Mouse (Mus musculus): Measurements from ENCODE around the gene Col4a2. TPM values are rescaled to one million over a fixed set of nuclear protein-coding genes. Genes with fewer than 3 reads are reported as not detected.

Col4a2 gene
- polyA plus RNA-seq, 1 experiment from 2014 or later: 33.8 TPM

DNA sequence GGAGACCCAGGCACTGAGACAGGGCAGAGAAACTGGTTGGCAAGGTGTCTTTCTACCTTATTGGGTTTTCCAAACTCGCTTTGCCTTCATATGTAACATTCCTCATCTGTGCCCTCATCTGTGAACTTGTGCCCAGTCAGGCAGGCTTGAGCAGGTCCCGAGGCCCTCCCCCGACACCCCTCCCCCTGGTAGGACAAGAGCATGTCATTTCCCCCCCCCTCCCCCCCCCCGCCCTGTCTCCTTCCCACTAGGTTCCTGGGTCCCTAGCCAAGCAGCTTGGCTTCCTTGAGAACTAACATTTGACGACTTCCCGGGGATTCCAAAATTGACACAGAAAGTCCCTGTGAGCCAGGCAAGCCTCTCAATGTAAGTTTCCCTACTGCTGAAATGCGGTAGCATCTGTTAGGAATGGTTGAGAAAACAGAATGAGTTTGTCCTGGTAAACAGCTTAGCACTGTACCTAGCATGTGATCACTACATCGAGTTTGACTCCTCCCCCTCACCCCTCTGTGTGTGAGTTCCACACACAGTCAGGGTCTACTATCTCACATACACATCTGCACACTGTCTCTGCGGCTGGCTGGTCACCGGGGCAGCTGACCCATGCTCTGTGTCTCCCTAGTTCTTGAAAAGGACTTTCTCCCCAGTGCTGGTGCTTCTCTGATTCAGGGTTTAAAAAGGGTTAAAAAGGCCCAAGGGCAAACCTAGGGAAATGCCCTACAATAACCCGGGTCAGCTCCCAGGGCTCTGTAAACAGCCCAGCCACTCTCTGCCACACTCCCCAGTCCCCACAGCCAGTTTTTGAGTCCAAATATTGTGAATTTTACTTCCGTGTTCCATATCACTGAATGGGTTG is 145.6 kb downstream of the Col4a2 start:
- no peaks in the 10 kb centered on the region for H3K27me3 ChIP-seq (ENCODE audit: control insufficient read depth, insufficient read depth, low read depth, low read length)
- H3K9me3 ChIP-seq (replicated peaks; ENCODE audit: control insufficient read depth, low read length, poor library complexity, severe bottlenecking): no peaks in the 10 kb centered on the region
- no peak overlapping the region for H3K4me2 ChIP-seq (ENCODE audit: low read length)
- ATAC-seq: no peak
- 61% methylated on average over 11 of the region's 12 CpGs for WGBS
- H3K4me1 ChIP-seq (ENCODE audit: control insufficient read depth, insufficient read depth, low read length): no peaks in the 10 kb centered on the region
- no peak overlapping the region for H3K9ac ChIP-seq (ENCODE audit: low read depth, low read length)
- no peaks in the 10 kb centered on the region for H3K36me3 ChIP-seq (ENCODE audit: control insufficient read depth, insufficient read depth, low read length)
- no peak overlapping the region for H3K27ac ChIP-seq (ENCODE audit: low read length)
- H3K4me3 ChIP-seq (ENCODE audit: low read depth, low read length): no peak overlapping the region

- no peaks in the 10 kb centered on the region for H3K27me3 ChIP-seq (ENCODE audit: control insufficient read depth, insufficient read depth, low read depth, low read length)
- H3K9me3 ChIP-seq (replicated peaks; ENCODE audit: control insufficient read depth, low read length, poor library complexity, severe bottlenecking): no peaks in the 10 kb centered on the region
- H3K36me3 ChIP-seq (ENCODE audit: control insufficient read depth, insufficient read depth, low read length): no peaks in the 10 kb centered on the region
- H3K4me2 ChIP-seq (ENCODE audit: low read length): no peak overlapping the region
- H3K4me1 ChIP-seq (ENCODE audit: control insufficient read depth, insufficient read depth, low read length): no peaks in the 10 kb centered on the region
- H3K4me3 ChIP-seq (ENCODE audit: low read depth, low read length): no peak overlapping the region
- WGBS: 58% methylated on average over 5 of the region's 5 CpGs
- no peak for ATAC-seq
- no peak overlapping the region for H3K27ac ChIP-seq (ENCODE audit: low read length)
- no peak overlapping the region for H3K9ac ChIP-seq (ENCODE audit: low read depth, low read length)
Measured at GRCm38 (mm10) chr8:11459016-11459415, 146.4 kb downstream of the Col4a2 start.

- ATAC-seq: no peak
- no peaks in the 10 kb centered on the region for H3K36me3 ChIP-seq (ENCODE audit: control insufficient read depth, insufficient read depth, low read length)
- WGBS: 43% methylated on average over 2 of the region's 2 CpGs
- no peak overlapping the region for H3K27ac ChIP-seq (ENCODE audit: low read length)
- no peaks in the 10 kb centered on the region for H3K9me3 ChIP-seq (replicated peaks; ENCODE audit: control insufficient read depth, low read length, poor library complexity, severe bottlenecking)
- no peaks in the 10 kb centered on the region for H3K4me1 ChIP-seq (ENCODE audit: control insufficient read depth, insufficient read depth, low read length)
- no peak overlapping the region for H3K9ac ChIP-seq (ENCODE audit: low read depth, low read length)
- H3K4me3 ChIP-seq (ENCODE audit: low read depth, low read length): no peak overlapping the region
- H3K4me2 ChIP-seq (ENCODE audit: low read length): no peak overlapping the region
- H3K27me3 ChIP-seq (ENCODE audit: control insufficient read depth, insufficient read depth, low read depth, low read length): no peaks in the 10 kb centered on the region; the same call in 1 of the 2 replicates
Measured at GRCm38 (mm10) chr8:11460934-11461333, 148.3 kb downstream of the Col4a2 start.

DNA sequence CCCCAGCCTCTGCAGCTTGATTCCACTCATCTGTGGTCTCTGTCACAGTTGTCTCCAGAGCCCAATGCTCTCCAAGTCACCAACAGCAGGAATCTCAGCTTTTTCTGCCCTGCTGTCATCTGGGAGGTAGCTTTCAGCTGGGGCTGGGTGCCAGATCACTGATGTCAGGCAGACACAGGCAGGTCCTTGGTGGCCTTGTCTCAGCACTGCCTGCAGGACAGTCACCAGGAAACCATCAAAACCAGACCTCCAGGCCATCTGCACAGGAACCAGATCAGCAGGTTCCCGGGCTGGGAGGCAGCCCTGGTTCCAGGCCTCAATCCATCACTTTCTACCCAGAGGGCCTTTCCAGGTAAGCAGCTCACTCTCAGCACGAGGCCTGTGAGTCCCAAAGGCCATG is 149.2 kb downstream of the Col4a2 start:
- H3K27me3 ChIP-seq (ENCODE audit: control insufficient read depth, insufficient read depth, low read depth, low read length): no peaks in the 10 kb centered on the region; the same call in 1 of the 2 replicates
- H3K4me3 ChIP-seq (ENCODE audit: low read depth, low read length): no peak overlapping the region
- no peak overlapping the region for H3K27ac ChIP-seq (ENCODE audit: low read length)
- 72% methylated on average over 2 of the region's 2 CpGs for WGBS
- no peak overlapping the region for H3K4me2 ChIP-seq (ENCODE audit: low read length)
- ATAC-seq: no peak
- H3K9ac ChIP-seq (ENCODE audit: low read depth, low read length): no peak overlapping the region
- H3K4me1 ChIP-seq (ENCODE audit: control insufficient read depth, insufficient read depth, low read length): no peaks in the 10 kb centered on the region
- H3K9me3 ChIP-seq (replicated peaks; ENCODE audit: control insufficient read depth, low read length, poor library complexity, severe bottlenecking): no peaks in the 10 kb centered on the region
- no peaks in the 10 kb centered on the region for H3K36me3 ChIP-seq (ENCODE audit: control insufficient read depth, insufficient read depth, low read length)

- H3K27ac ChIP-seq (ENCODE audit: low read length): no peak overlapping the region
- 91% methylated on average over 4 of the region's 4 CpGs for WGBS
- no peaks in the 10 kb centered on the region for H3K36me3 ChIP-seq (ENCODE audit: control insufficient read depth, insufficient read depth, low read length)
- no peaks in the 10 kb centered on the region for H3K4me1 ChIP-seq (ENCODE audit: control insufficient read depth, insufficient read depth, low read length)
- H3K27me3 ChIP-seq (ENCODE audit: control insufficient read depth, insufficient read depth, low read depth, low read length): no peaks in the 10 kb centered on the region; the same call in 1 of the 2 replicates
- ATAC-seq: no peak
- H3K4me2 ChIP-seq (ENCODE audit: low read length): no peak overlapping the region
- no peak overlapping the region for H3K4me3 ChIP-seq (ENCODE audit: low read depth, low read length)
- no peak overlapping the region for H3K9ac ChIP-seq (ENCODE audit: low read depth, low read length)
- H3K9me3 ChIP-seq (replicated peaks; ENCODE audit: control insufficient read depth, low read length, poor library complexity, severe bottlenecking): no peaks in the 10 kb centered on the region
Measured at GRCm38 (mm10) chr8:11462641-11463040, 150.0 kb downstream of the Col4a2 start.

DNA sequence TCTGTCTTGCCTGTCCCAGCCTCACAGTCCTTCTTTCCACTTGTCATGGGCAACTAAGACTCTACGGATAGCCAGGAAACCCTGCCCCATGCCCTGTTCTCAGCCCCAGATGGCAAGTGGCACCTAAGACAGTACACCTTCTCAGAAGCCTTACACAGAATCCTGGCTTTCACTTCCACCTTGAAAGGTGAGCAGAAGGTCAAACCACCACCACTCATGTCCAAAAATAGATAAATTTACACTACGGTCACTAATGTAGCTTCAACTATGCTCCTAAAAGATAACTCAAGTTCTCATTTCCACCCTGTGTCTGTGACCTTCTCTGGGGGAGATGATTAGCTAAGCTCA is 150.9 kb downstream of the Col4a2 start:
- no peaks in the 10 kb centered on the region for H3K36me3 ChIP-seq (ENCODE audit: control insufficient read depth, insufficient read depth, low read length)

GRCm38 (mm10) chr8:11463889-11464706 is 151.5 kb downstream of the Col4a2 start:
- no peaks in the 10 kb centered on the region for H3K36me3 ChIP-seq (ENCODE audit: control insufficient read depth, insufficient read depth, low read length)
- H3K4me3 ChIP-seq (ENCODE audit: low read depth, low read length): no peak overlapping the region
- H3K9ac ChIP-seq (ENCODE audit: low read depth, low read length): no peak overlapping the region
- H3K9me3 ChIP-seq (replicated peaks; ENCODE audit: control insufficient read depth, low read length, poor library complexity, severe bottlenecking): no peaks in the 10 kb centered on the region
- no peak overlapping the region for H3K4me2 ChIP-seq (ENCODE audit: low read length)
- H3K27ac ChIP-seq (ENCODE audit: low read length): no peak overlapping the region
- no peaks in the 10 kb centered on the region for H3K4me1 ChIP-seq (ENCODE audit: control insufficient read depth, insufficient read depth, low read length)
- 87% methylated on average over 12 of the region's 12 CpGs for WGBS
- no peaks in the 10 kb centered on the region; the same call in 1 of the 2 replicates for H3K27me3 ChIP-seq (ENCODE audit: control insufficient read depth, insufficient read depth, low read depth, low read length)
- no peak for ATAC-seq

More for the DNA sequence above, 150.9 kb downstream of the Col4a2 start:
- Histone ChIP-seq H3K27me3 (ENCODE audit: control insufficient read depth, insufficient read depth, low read depth, low read length) (no peaks in the 10 kb centered on the region; the same call in 1 of the 2 replicates), H3K9ac (ENCODE audit: low read depth, low read length) (no peak overlapping the region), H3K4me2 (ENCODE audit: low read length) (no peak overlapping the region), H3K27ac (ENCODE audit: low read length) (no peak overlapping the region), H3K9me3 (replicated peaks; ENCODE audit: control insufficient read depth, low read length, poor library complexity, severe bottlenecking) (no peaks in the 10 kb centered on the region), H3K4me1 (ENCODE audit: control insufficient read depth, insufficient read depth, low read length) (no peaks in the 10 kb centered on the region), H3K4me3 (ENCODE audit: low read depth, low read length) (no peak overlapping the region)
- no peak for ATAC-seq
- 98% methylated on average over 2 of the region's 2 CpGs for WGBS

GRCm38 (mm10) chr8:11464707-11464964 is 152.0 kb downstream of the Col4a2 start:
- no peak for ATAC-seq
- H3K27me3 ChIP-seq (ENCODE audit: control insufficient read depth, insufficient read depth, low read depth, low read length): no peaks in the 10 kb centered on the region; the same call in 1 of the 2 replicates
- no peak overlapping the region for H3K4me3 ChIP-seq (ENCODE audit: low read depth, low read length)
- H3K36me3 ChIP-seq (ENCODE audit: control insufficient read depth, insufficient read depth, low read length): no peaks in the 10 kb centered on the region
- H3K4me2 ChIP-seq (ENCODE audit: low read length): no peak overlapping the region
- no peak overlapping the region for H3K27ac ChIP-seq (ENCODE audit: low read length)
- H3K9me3 ChIP-seq (replicated peaks; ENCODE audit: control insufficient read depth, low read length, poor library complexity, severe bottlenecking): no peaks in the 10 kb centered on the region
- H3K9ac ChIP-seq (ENCODE audit: low read depth, low read length): no peak overlapping the region
- 86% methylated on average over 3 of the region's 3 CpGs for WGBS
- H3K4me1 ChIP-seq (ENCODE audit: control insufficient read depth, insufficient read depth, low read length): no peaks in the 10 kb centered on the region

DNA sequence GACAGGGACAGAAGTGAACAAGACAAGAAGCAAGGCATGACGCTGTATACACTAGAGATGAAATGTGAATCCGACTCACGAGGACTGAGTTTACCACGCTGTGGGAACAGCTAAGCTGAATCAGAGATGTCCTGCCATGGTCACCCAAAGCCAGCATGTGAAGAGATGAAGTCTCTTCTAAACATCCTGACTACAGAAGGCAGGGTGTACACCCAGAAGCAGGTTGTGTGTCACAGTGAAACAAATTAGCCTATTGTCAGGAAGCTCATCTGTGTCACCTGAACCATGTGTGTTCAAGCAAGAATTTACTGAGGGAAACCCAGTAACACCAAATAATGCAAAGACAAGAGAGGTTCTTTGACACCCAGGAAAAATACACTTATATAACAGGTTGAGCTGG is 153.0 kb downstream of the Col4a2 start:
- no peak overlapping the region for H3K4me3 ChIP-seq (ENCODE audit: low read depth, low read length)
- whole genome bisulfite sequencing: 91% methylated on average over 4 of the region's 4 CpGs

More for the DNA sequence above, 153.0 kb downstream of the Col4a2 start:
- no peak overlapping the region for H3K27ac ChIP-seq (ENCODE audit: low read length)
- no peaks in the 10 kb centered on the region for H3K9me3 ChIP-seq (replicated peaks; ENCODE audit: control insufficient read depth, low read length, poor library complexity, severe bottlenecking)
- H3K27me3 ChIP-seq (ENCODE audit: control insufficient read depth, insufficient read depth, low read depth, low read length): no peaks in the 10 kb centered on the region; the same call in 1 of the 2 replicates
- no peak overlapping the region for H3K9ac ChIP-seq (ENCODE audit: low read depth, low read length)
- no peaks in the 10 kb centered on the region for H3K36me3 ChIP-seq (ENCODE audit: control insufficient read depth, insufficient read depth, low read length)
- H3K4me2 ChIP-seq (ENCODE audit: low read length): no peak overlapping the region
- ATAC-seq: no peak
- H3K4me1 ChIP-seq (ENCODE audit: control insufficient read depth, insufficient read depth, low read length): no peaks in the 10 kb centered on the region

Measured in midbrain, embryonic 16.5 days (tissue).